Mouse (Mus musculus) adrenal gland, postnatal 10 days (tissue): ENCODE measurements around the gene Cpne8. TPM values are rescaled to one million over a fixed set of nuclear protein-coding genes. Genes with fewer than 3 reads are reported as not detected.
"Not testable (repeated sequence)": the region's sequence is repeated elsewhere in the genome, so short reads cannot be mapped to it uniquely, and the experiment has no call there.

Experiments used
- DNase-seq: peaks from one replicate; pipeline ENCODE4 v3.0.0; 2021; ENCODE audit warnings: mixed read lengths
- total RNA-seq, 2 experiments: library from RNA; stranded (reverse); gene quantifications; 2 replicates each; pipeline ENCODE4 v1.2.3; 2021

The Cpne8 gene
- total RNA-seq, 2 experiments from 2014 or later, result 8.5 to 10.4 TPM

DNA sequence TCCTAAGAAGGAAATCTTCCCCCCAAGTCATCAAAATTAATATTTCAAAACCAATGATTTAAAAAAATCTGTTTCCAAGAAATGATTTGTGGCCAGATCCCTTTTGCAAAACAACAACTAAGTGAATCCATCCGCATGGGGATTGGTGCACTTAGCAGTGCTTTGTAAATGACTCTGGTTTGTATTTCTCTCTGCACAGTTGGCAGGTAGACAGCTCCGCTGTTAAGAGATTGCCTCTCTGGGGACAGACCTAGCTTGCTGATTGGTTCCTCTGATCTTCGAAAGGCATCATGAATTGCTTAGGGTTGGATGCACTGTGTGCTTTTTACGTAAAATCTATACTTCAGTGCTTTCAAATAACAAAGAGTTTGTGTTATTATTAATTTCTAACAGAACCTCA lies 68.5 kb downstream of the Cpne8 start:
- DNase-seq, result peak; percentile 11

DNA sequence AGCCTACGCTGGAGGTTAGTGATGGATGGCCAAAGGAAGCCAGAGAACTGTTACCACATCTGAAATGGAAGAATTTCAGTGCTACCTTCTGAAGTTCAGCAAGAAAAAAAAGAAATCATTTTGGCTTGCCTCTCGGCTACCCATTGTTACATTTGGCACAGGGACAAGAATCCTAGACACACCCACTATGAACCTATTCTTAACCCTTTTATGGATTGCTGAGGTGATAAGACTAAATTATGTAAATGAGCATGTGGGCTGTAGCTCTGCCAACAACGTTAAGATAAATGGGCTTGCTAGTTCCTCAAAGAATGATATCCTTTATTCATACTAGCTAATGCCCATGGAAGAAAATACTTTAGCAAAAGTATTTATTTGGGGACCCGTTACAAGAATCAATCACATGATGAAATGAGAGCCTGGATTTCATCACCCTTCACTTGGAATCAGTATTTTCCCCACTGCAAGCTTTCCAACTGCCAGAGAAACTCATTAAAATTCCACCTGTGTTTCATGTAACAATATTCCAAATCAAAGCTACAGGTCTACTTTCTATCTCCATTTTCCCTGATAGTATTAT lies 69.3 kb downstream of the Cpne8 start:
- peak; percentile 12 for DNase-seq

DNA sequence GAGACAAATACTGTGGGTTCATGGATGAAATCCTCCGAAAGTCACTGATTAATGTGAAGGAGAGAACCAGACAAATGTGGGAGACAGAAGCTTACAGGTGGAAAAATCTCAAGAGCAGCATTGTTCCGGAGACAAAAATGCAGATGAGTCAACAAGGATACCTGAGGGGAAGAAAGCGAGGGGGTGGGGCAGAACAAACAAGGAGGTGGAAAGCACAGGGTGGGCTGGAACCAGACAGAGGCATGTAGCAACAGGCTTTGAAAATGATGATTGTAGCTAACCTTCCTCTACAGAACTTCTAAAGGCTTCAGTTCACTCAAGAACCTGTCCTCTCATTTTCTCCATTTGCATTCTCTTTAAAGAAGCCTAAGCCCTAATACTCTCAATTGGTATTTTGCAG lies 70.9 kb downstream of the Cpne8 start:
- DNase-seq, result no peak

DNA sequence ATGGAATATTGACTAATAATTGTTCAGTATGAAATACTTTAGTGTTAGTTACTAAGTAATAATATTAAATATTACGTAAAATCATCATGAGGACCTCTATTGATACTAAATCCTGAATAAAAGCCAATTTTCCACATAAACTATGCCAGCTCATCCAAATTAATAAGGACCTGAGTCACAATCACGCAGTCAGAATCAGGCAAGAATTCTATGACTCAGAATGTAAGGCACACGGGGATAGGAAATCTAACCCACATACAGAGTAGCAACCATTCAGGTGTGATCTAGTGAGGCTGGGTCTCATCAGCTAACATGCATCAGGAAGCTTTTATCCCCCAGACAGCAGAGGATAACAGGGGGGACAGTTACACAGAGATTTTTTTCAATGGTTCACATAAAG lies 72.1 kb downstream of the Cpne8 start:
- DNase-seq, result no peak

GRCm38 (mm10) chr15:90603676-90604075 lies 75.6 kb downstream of the Cpne8 start:
- no peak for DNase-seq

GRCm38 (mm10) chr15:90597715-90598497 lies 81.3 kb downstream of the Cpne8 start:
- no peak for DNase-seq

DNA sequence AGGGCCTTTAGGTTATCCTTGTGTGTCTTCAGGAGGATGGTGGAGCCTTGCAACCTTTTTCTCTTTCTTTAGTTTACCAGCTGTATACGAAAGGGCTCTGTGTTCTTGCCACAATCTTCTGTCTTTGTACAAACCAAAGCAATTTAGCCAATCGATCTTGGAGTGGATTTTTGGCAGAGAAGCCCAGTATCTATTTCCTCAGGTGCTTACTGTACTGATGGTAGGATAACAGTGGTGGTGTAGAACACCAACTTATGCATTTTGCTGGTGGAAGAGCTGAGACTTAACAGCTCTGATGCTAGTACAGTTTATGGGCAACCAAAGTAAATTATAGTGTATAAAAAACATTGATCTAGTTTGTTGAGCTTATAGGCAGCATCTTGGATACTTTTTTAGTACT lies 83.6 kb downstream of the Cpne8 start:
- DNase-seq, result no peak

DNA sequence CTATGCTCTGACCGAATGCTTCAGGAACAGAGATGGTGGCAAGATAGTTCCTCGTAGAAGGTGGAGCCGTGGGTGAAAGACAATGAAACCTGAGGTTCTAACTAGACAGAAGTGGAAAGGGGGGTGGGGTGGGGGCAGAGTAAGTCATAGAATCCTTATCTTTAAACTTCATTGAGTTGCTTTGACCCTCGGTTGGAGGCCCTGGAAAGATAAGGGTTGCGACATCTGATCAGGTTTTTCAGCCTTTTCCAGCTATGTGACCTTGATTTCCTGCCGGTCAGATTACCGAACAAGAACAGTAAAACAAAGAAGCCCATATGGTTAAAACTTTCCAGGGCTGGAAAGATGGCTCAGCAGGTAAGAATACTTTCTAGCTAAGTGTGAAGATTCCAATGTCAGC lies 89.6 kb downstream of the Cpne8 start:
- DNase-seq, result peak; percentile 11

DNA sequence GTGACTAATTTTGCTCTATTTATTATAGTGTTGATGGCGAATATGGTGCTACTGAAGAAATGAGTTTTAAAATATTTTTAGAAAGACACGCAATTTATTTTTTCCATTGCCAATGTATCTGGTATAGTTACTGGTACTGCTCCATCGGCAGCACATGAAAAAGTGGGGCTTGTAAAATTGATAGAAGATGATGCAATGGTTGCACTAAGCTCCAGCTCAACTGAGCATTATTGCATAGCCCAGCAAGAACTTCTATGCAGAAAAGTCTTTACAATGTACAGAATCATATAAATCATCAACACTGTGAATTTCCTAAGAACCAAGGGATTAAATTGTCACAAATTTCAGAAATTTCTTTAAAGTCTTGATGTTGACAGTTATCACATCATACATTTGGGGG lies 101.8 kb downstream of the Cpne8 start:
- no peak for DNase-seq

DNA sequence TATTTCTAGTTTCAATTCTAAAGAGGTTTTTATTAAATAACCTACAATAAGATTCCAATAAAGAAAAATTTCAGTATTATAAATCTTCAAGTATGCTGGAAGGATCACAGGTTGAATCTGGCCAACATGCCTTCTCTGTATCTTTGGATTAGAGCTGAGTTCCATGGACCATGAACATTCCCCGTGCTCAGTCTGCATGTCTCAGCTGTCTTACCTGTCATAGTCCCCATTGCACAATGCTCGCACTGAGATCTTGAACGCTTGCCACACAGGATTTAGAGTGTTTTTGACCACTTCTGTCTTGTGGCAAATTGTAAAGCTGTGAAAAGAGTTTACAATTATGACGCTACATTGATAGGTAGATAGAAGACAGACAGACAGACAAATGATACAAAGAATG lies 110.0 kb downstream of the Cpne8 start:
- no peak for DNase-seq

DNA sequence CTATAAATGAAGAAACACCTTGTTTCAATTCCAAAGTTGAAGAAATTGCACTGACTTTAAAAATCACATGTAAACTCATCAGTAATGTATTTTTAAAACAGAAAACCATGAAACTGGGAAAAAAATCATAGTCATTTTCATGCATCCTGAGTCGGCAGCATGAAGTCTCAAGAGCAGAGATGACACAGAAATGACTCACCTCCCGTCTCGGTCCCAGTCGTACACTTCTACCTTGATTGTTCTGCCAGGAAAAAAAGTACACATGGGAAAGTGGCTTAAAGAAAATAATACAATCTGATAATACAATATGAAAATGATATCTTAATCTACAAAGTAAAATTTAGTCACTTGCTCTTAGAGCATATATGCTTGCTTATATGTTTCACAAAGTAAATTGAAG lies 111.2 kb downstream of the Cpne8 start:
- no peak for DNase-seq

DNA sequence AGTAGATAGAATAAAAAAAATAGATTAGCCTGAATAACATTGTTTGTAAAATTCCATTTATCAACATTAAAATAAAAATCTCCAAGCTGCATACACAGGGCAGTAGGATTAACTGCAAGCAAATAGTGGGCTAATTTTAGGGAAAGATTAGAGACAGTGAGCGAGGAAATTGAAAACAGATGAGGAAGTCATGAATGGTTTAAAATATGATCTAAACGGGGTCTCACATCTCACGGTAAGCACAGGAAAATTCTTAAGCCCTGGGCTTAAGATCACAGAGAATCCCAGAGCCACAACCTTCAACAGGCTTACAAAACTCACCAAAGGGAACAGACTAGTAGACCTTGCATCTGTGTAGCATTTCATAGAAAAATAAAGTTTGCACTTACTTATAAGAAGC lies 115.2 kb downstream of the Cpne8 start:
- DNase-seq, result no peak

GRCm38 (mm10) chr15:90561613-90562012 lies 117.6 kb downstream of the Cpne8 start:
- no peak for DNase-seq

GRCm38 (mm10) chr15:90548589-90548988 lies 130.6 kb downstream of the Cpne8 start:
- DNase-seq, result no peak

DNA sequence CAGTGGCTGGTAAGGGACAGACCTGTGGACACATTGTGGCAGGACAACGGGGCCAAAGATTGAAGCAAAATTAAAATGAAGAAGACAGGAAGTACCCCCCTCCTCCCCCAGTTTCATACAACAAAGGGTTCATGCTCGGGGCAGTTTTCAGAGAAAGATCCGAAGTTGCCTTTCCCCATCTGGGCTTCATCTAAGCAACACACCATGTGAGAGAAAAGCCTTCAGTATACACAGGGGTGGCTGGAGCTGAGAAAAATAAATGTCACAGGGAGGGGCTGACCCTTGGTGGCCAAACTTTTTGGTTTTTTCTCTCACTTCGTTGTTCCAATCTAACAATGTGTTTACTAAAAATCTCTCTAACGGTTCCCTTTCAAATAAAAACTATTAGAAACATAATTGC lies 135.8 kb downstream of the Cpne8 start:
- DNase-seq, result no peak

GRCm38 (mm10) chr15:90542126-90542525 lies 137.1 kb downstream of the Cpne8 start:
- DNase-seq, result no peak

GRCm38 (mm10) chr15:90536311-90537202 lies 142.7 kb downstream of the Cpne8 start:
- no peak for DNase-seq

GRCm38 (mm10) chr15:90535730-90536129 lies 143.5 kb downstream of the Cpne8 start:
- no peak for DNase-seq

GRCm38 (mm10) chr15:90512769-90513168 lies 166.5 kb downstream of the Cpne8 start:
- no peak for DNase-seq

DNA sequence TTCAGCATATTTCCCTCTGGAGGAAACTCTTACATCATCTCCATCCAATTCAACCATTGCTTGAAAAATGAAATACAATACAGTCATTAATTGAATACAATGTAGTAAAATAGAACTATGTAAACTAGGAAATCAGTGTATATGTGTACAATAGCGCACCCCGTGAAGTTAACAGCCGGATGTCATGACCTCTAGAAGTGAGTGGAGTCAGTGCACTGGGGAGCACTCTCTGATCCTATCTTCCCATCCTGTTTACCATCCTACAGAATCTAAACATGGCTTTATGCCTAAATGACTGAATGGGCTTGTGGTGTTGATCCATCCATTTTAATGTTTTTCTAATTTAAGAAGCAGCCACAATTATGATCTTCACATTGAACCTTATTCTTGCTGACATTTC lies 182.2 kb downstream of the Cpne8 start:
- DNase-seq, result no peak

- DNase-seq, result no peak
Observed at GRCm38 (mm10) chr15:90491558-90491957, 187.7 kb downstream of the Cpne8 start.

GRCm38 (mm10) chr15:90490186-90490585 lies 189.0 kb downstream of the Cpne8 start:
- no peak for DNase-seq

DNA sequence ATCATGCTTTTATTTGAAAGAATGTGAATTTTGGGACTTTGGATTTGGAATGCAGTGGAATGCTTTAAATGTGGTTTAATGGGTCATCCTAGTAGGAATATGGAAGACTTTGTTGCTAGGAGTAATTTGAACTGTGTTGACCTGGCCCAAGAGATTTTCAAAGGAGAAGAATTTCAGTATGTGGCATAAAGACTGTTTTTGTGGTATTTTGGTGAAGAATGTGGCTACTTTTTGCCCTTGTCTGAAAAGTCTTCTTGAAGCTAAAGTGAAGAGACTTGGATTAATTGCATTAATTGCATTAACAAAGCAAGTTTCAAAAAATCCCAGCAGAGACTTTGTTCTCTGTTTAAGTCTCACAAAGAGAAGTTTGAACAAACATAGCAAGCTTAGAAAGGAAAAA lies 208.7 kb downstream of the Cpne8 start:
- not testable (repeated sequence) for DNase-seq
